33 mouse cellular contexts compared by ENCODE assay signal in genomic region chr5:122071997-122072396, GRCm38 (mm10). TPM values are rescaled to one million over a fixed set of nuclear protein-coding genes. Genes with fewer than 3 reads are reported as not detected.
DNase-seq lines count a peak whose midpoint lies in the region; ATAC-seq and TF ChIP-seq lines count a peak whose summit lies in the region.
"Had no signal": no experiment of that assay in that cellular context is flagged by ENCODE, and none has a peak within 500 bp of the region (broad histone marks: within the 10 kb centered on the region; RNA-seq: fewer than 3 reads in every experiment).

No protein-coding gene starts in this region.

- peak overlapping the region; percentile 96 for H3K27ac ChIP-seq in gastrocnemius, adult 2 months
- H3K27ac ChIP-seq in heart, embryonic 13.5 days (replicated peaks): peak overlapping the region; percentile 91
- H3K27ac ChIP-seq in layer of hippocampus, adult 2 months: 0 out of 2 replicates have a peak overlapping the region, but pooled peaks have one; percentile 10
- no peak overlapping the region for H3K27ac ChIP-seq in hindbrain, embryonic 13.5 days
- H3K27ac ChIP-seq: embryonic facial prominence, embryonic 10.5 days; embryonic facial prominence, embryonic 15.5 days; forebrain, embryonic 12.5 days; hindbrain, embryonic 15.5 days; limb, embryonic 12.5 days; liver, embryonic 15.5 days had no signal

- peaks cover 2% of the 10 kb centered on the region; the same call in 1 of the 2 replicates for H3K27me3 ChIP-seq in heart, embryonic 13.5 days (replicated peaks)
- H3K27me3 ChIP-seq in hindbrain, embryonic 13.5 days: 0 out of 2 replicates have a peak, but pooled peaks cover 5% of the 10 kb centered on the region
- H3K27me3 ChIP-seq: embryonic facial prominence, embryonic 15.5 days; hindbrain, embryonic 15.5 days; liver, embryonic 15.5 days had no signal

- no peak overlapping the region for H3K4me2 ChIP-seq in heart, embryonic 13.5 days
- no peak overlapping the region for H3K4me2 ChIP-seq in hindbrain, embryonic 13.5 days
- H3K4me2 ChIP-seq: embryonic facial prominence, embryonic 15.5 days; forebrain, embryonic 12.5 days; hindbrain, embryonic 15.5 days; limb, embryonic 12.5 days; liver, embryonic 15.5 days; lung, embryonic 14.5 days had no signal

- DNase-seq in gastrocnemius, adult 2 months: no peak
- no peak for DNase-seq in gastrocnemius, adult 8-10 months (ENCODE audit: low spot score in 2 of 2)
- no peak for DNase-seq in heart, postnatal 4 days
- no peak for DNase-seq in layer of hippocampus, adult 2 months (ENCODE audit: low spot score in 2 of 2)
- DNase-seq in layer of hippocampus, adult 8-10 months (ENCODE audit: low spot score in 2 of 2): no peak
- DNase-seq in urinary bladder, adult 2 months (ENCODE audit: low spot score): no peak
- DNase-seq: cerebellum, adult 8-10 months; cerebellum, postnatal 25 days; forebrain, postnatal 0 days; gastrocnemius, postnatal 25 days; kidney, adult 11 months; lung, embryonic 14.5 days; lung, postnatal 14 days; midbrain, embryonic 14.5 days; right cerebral cortex, postnatal 14 days; thymus, postnatal 14 days had no signal

- 71% methylated on average over 4 of the region's 4 CpGs for WGBS in heart, embryonic 13.5 days
- WGBS in hindbrain, embryonic 13.5 days: 76% methylated on average over 4 of the region's 4 CpGs

- intact Hi-C loops in gastrocnemius, adult 2 months (cut with DNase I): no loop called here

- no peak for TF ChIP-seq CTCF in gastrocnemius, adult 2 months (IDR thresholded peaks at IDR 0.05)
- TF ChIP-seq CTCF in layer of hippocampus, adult 2 months (conservative IDR thresholded peaks at IDR 0.05): no peak

- no peaks in the 10 kb centered on the region for H3K9me3 ChIP-seq in heart, embryonic 13.5 days
- no peaks in the 10 kb centered on the region for H3K9me3 ChIP-seq in hindbrain, embryonic 13.5 days
- H3K9me3 ChIP-seq: embryonic facial prominence, embryonic 10.5 days; embryonic facial prominence, embryonic 15.5 days; forebrain, embryonic 12.5 days; hindbrain, embryonic 15.5 days; limb, embryonic 12.5 days; liver, embryonic 15.5 days had no signal

- H3K4me3 ChIP-seq in gastrocnemius, adult 2 months: no peak overlapping the region
- H3K4me3 ChIP-seq in heart, embryonic 13.5 days: no peak overlapping the region
- H3K4me3 ChIP-seq in layer of hippocampus, adult 2 months: no peak overlapping the region
- H3K4me3 ChIP-seq in hindbrain, embryonic 13.5 days: no peak overlapping the region
- H3K4me3 ChIP-seq: embryonic facial prominence, embryonic 10.5 days; embryonic facial prominence, embryonic 15.5 days; forebrain, embryonic 12.5 days; hindbrain, embryonic 15.5 days; left cerebral cortex, adult 2 months; limb, embryonic 12.5 days; liver, embryonic 15.5 days had no signal

- H3K4me1 ChIP-seq in heart, embryonic 13.5 days: peaks cover 33% of the 10 kb centered on the region
- H3K4me1 ChIP-seq in hindbrain, embryonic 13.5 days (replicated peaks): no peaks in the 10 kb centered on the region
- H3K4me1 ChIP-seq: embryonic facial prominence, embryonic 10.5 days; embryonic facial prominence, embryonic 15.5 days; forebrain, embryonic 12.5 days; hindbrain, embryonic 15.5 days; limb, embryonic 12.5 days; liver, embryonic 15.5 days had no signal

- H3K9ac ChIP-seq in heart, embryonic 13.5 days: no peak overlapping the region
- no peak overlapping the region for H3K9ac ChIP-seq in hindbrain, embryonic 13.5 days
- H3K9ac ChIP-seq: embryonic facial prominence, embryonic 15.5 days; forebrain, embryonic 12.5 days; forebrain, postnatal 0 days; hindbrain, embryonic 15.5 days; limb, embryonic 12.5 days; liver, embryonic 15.5 days; lung, embryonic 14.5 days had no signal

- no peaks in the 10 kb centered on the region for H3K36me3 ChIP-seq in heart, embryonic 13.5 days
- no peaks in the 10 kb centered on the region for H3K36me3 ChIP-seq in hindbrain, embryonic 13.5 days
- H3K36me3 ChIP-seq: embryonic facial prominence, embryonic 10.5 days; embryonic facial prominence, embryonic 15.5 days; forebrain, embryonic 12.5 days; hindbrain, embryonic 15.5 days; limb, embryonic 12.5 days; liver, embryonic 15.5 days had no signal

- ATAC-seq in heart, embryonic 13.5 days (ENCODE audit: extremely low read depth, insufficient number of reproducible peaks, low FRiP score, low TSS enrichment): no peak
- no peak for ATAC-seq in hindbrain, embryonic 13.5 days (ENCODE audit: low FRiP score)
- ATAC-seq: forebrain, postnatal 0 days; inflammation-experienced regulatory T-cells, adult 6 months had no signal

RNA-seq across cellular contexts. Expression of gene Cux2, which starts 22.1 kb away (rescaled TPM):
- 1 to 10 TPM; 3.9 to 6.0 TPM for total RNA-seq in gastrocnemius, adult 2 months (2021)
- total RNA-seq in gastrocnemius, adult 8-10 months (2022): 1 to 10 TPM; 1.8 to 3.4 (median 2.3) TPM
- 4.5 and 4.8 TPM in 2 replicates for polyA plus RNA-seq in heart, embryonic 13.5 days (2015; fragmentation: Nextera tagmentation; extraction: Ambion mirVana)
- total RNA-seq in heart, postnatal 4 days (2021): 10 to 100 TPM; 12.2 to 13.6 TPM
- total RNA-seq in layer of hippocampus, adult 2 months (2021): 10 to 100 TPM; 30.0 to 30.9 TPM
- total RNA-seq in layer of hippocampus, adult 8-10 months (2022): 10 to 100 TPM; 41.0 to 48.6 (median 45.2) TPM
- polyA plus RNA-seq in urinary bladder, adult 2 months (2012; rRNA removed): 4.7 and 5.1 TPM in 2 replicates
- polyA plus RNA-seq in hindbrain, embryonic 13.5 days (2015; fragmentation: Nextera tagmentation; extraction: Ambion mirVana): 28.1 and 29.1 TPM in 2 replicates
- total RNA-seq: hematopoietic stem cell, adult 5-6 weeks; monocyte, adult 5-6 weeks had no signal

RNA-seq across cellular contexts. Expression of gene Myl2, which starts 28.8 kb away (rescaled TPM):
- total RNA-seq in gastrocnemius, adult 2 months (2021): 1,000 to 10,000 TPM in 1 of 2 experiments, 100 to 1,000 TPM in 1; 776 to 2,566 TPM
- 1,000 to 10,000 TPM in 1 of 4 experiments, 100 to 1,000 TPM in 3; 818 to 1,021 (median 841) TPM for total RNA-seq in gastrocnemius, adult 8-10 months (2022)
- 7,724 and 9,145 TPM in 2 replicates for polyA plus RNA-seq in heart, embryonic 13.5 days (2015; fragmentation: Nextera tagmentation; extraction: Ambion mirVana)
- total RNA-seq in heart, postnatal 4 days (2021): over 10,000 TPM; 18,495 to 19,403 TPM
- under 1 TPM in 1 of 2 experiments, not detected in 1; 0.88 TPM for total RNA-seq in layer of hippocampus, adult 2 months (2021)
- total RNA-seq in layer of hippocampus, adult 8-10 months (2022): 1 to 10 TPM in 3 of 4 experiments, under 1 TPM in 1; 0.80 to 4.7 (median 2.9) TPM
- polyA plus RNA-seq in urinary bladder, adult 2 months (2012; rRNA removed): not detected in 2 replicates
- polyA plus RNA-seq in hindbrain, embryonic 13.5 days (2015; fragmentation: Nextera tagmentation; extraction: Ambion mirVana): 3.7 and 7.3 TPM in 2 replicates
- total RNA-seq: CH12.LX; hematopoietic stem cell, adult 5-6 weeks; left cerebral cortex, postnatal 25 days; monocyte, adult 5-6 weeks had no signal
- polyA plus RNA-seq: C2C12; embryonic facial prominence, embryonic 10.5 days; liver, adult 2 months; small intestine, adult 2 months had no signal

Comparison
In these comparisons a context has a peak if more than half of its experiments do, and no peak if none do; other contexts are left out.
1. RNA of gene Myl2, which starts 28.8 kb away (total RNA-seq): 18,495 to 19,403 TPM in heart, postnatal 4 days, 776 to 2,566 TPM in gastrocnemius, adult 2 months and 818 to 1,021 TPM in gastrocnemius, adult 8-10 months; 0.80 to 4.7 TPM in layer of hippocampus, adult 8-10 months and 0.88 TPM in layer of hippocampus, adult 2 months; every median in the first group is over 100 times any median in the second.